Mouse (Mus musculus): ENCODE measurements at regions not wholly inside any gene's neighbourhood (a gene's known extent, or its start where the extent isn't known, plus 50 kb on each side); places are given as distances from the start of the nearest gene placed in this dataset.

- peak in 1 of 2 experiments; percentile 6 for DNase-seq (ENCODE audit: low spot score in 2 of 2)
- intact Hi-C loops (cut with DNase I) = no loop called here
Observed at GRCm38 (mm10) chr3:47668824-47669223, 1220.8 kb upstream of the Pabpc4l start.

DNA sequence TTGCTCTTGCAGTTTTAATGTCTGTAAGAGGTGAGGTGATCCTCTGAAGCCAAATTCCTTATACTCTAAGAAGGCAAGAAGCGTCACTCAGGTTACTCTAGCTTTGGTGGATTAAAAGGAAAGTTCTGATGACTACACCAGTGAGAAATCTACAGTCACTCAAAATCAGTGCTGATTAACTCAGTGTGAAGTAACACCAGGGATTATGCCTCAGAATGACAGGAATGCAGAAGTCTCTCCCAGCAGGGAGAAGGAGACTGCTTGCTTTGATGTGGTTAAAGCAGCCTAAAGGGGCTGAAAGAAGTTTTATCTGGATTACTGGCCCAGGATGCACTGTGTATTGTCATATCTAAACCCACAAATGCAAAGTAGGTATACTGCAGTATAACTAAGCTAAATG is 1214.5 kb upstream of the Pabpc4l start:
- DNase-seq (ENCODE audit: low spot score in 2 of 2) = no peak
- intact Hi-C loops (cut with DNase I) = no loop called here

DNA sequence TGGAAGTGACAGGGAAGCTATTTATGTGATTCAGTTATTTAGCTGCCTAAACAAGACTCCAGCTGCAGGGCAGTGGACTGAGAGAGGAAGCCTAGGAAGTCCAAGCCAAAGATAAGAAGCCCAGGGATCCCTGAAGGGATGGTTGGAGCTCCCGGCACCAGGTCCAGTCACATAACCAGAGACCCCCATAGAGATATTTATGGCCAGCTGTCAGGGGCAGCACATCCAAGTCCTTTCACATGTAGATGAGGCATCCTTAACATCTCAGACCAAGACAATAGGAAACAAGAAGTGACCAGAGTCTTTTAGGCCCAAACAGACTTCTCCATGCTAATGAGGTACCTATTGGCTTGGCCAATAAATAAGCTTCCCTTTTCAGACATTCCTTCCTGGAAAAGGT is 1212.5 kb upstream of the Pabpc4l start:
- DNase-seq (ENCODE audit: low spot score in 2 of 2) = no peak
- intact Hi-C loops (cut with DNase I) = no loop called here

Data from left cerebral cortex, postnatal 25 days (tissue).